Comparison of ENCODE assay signal across 8 mouse cellular contexts in genomic region chr7:137603039-137603438, GRCm38 (mm10).
DNase-seq lines count a peak whose midpoint lies in the region; ATAC-seq and TF ChIP-seq lines count a peak whose summit lies in the region.

No protein-coding gene starts in this region.

- no peaks in the 10 kb centered on the region for H3K27me3 ChIP-seq in C2C12 (ENCODE audit: control insufficient read depth, insufficient read depth, insufficient read length)
- H3K27me3 ChIP-seq in heart, postnatal 0 days (ENCODE audit: control insufficient read depth, insufficient read depth, low read length), result 0 out of 2 replicates have a peak, but pooled peaks cover 4% of the 10 kb centered on the region
- H3K27me3 ChIP-seq in lung, embryonic 15.5 days, result no peaks in the 10 kb centered on the region; the same call in 1 of the 2 replicates

- H3K27ac ChIP-seq in heart, postnatal 0 days (ENCODE audit: low read depth), result no peak overlapping the region
- no peak overlapping the region for H3K27ac ChIP-seq in lung, embryonic 15.5 days

- H3K79me2 ChIP-seq in C2C12 (ENCODE audit: control insufficient read depth, insufficient read depth), result no peaks in the 10 kb centered on the region

- no peak overlapping the region for H3K9ac ChIP-seq in heart, postnatal 0 days (replicated peaks; ENCODE audit: low read depth, low read length)
- no peak overlapping the region for H3K9ac ChIP-seq in lung, embryonic 15.5 days

- TF ChIP-seq EP300 in heart, postnatal 0 days (IDR thresholded peaks at IDR 0.05; ENCODE audit: low read depth), result no peak

- H3K36me3 ChIP-seq in C2C12 (ENCODE audit: control insufficient read depth, insufficient read depth), result no peaks in the 10 kb centered on the region
- no peaks in the 10 kb centered on the region for H3K36me3 ChIP-seq in heart, postnatal 0 days (replicated peaks; ENCODE audit: control insufficient read depth, insufficient read depth, low read length)
- H3K36me3 ChIP-seq in lung, embryonic 15.5 days, result no peaks in the 10 kb centered on the region

- no peak overlapping the region for H3K4me2 ChIP-seq in heart, postnatal 0 days (ENCODE audit: low read depth, low read length)
- H3K4me2 ChIP-seq in lung, embryonic 15.5 days, result no peak overlapping the region

- DNase-seq in adrenal gland, postnatal 25 days, result peak; percentile 70
- DNase-seq in embryo, embryonic 9.5 days (ENCODE audit: extremely low spot score), result peak; percentile 79
- DNase-seq in heart, postnatal 0 days (ENCODE audit: low spot score), result peak; percentile 53
- peak; percentile 70 to 90 for DNase-seq in layer of hippocampus, adult 18-20 months (ENCODE audit: low spot score in 2 of 2)
- DNase-seq in retina, adult 2 months (ENCODE audit: low read depth, low spot score), result peak; percentile 46
- DNase-seq in thymus, postnatal 36 days, result peak; percentile 39 to 44

- no peaks in the 10 kb centered on the region for H3K4me1 ChIP-seq in heart, postnatal 0 days (ENCODE audit: control insufficient read depth, insufficient read depth)
- H3K4me1 ChIP-seq in lung, embryonic 15.5 days, result no peaks in the 10 kb centered on the region

- no peaks in the 10 kb centered on the region for H3K79me3 ChIP-seq in C2C12 (ENCODE audit: low read depth)

- H3K4me3 ChIP-seq in C2C12 (ENCODE audit: insufficient read depth, poor library complexity, severe bottlenecking), result no peak overlapping the region
- H3K4me3 ChIP-seq in heart, postnatal 0 days (ENCODE audit: low read depth, low read length), result no peak overlapping the region
- H3K4me3 ChIP-seq in lung, embryonic 15.5 days, result no peak overlapping the region

- H3ac ChIP-seq in C2C12 (ENCODE audit: control insufficient read depth, insufficient read length, low read depth), result no peak overlapping the region

- TF ChIP-seq CTCF in C2C12 (IDR thresholded peaks at IDR 0.05; ENCODE audit: control insufficient read depth, insufficient read depth, insufficient read length), result peak; percentile 72
- peak; percentile 74 for TF ChIP-seq CTCF in heart, postnatal 0 days (IDR thresholded peaks at IDR 0.05; ENCODE audit: low read depth)

- no peaks in the 10 kb centered on the region for H3K9me3 ChIP-seq in heart, postnatal 0 days (replicated peaks; ENCODE audit: control insufficient read depth, low read length)
- no peaks in the 10 kb centered on the region for H3K9me3 ChIP-seq in lung, embryonic 15.5 days

- ATAC-seq in heart, postnatal 0 days (ENCODE audit: insufficient read depth, low read depth), result 0 out of 2 replicates have a peak, but pooled peaks have one; percentile 36
- peak; percentile 35; the same call in 1 of the 2 replicates for ATAC-seq in lung, embryonic 15.5 days (ENCODE audit: borderline replicate concordance, extremely low read depth, low FRiP score, low TSS enrichment)

- WGBS in heart, postnatal 0 days, result 7% methylated on average over 8 of the region's 8 CpGs
- 4% methylated on average over 8 of the region's 8 CpGs for whole genome bisulfite sequencing in lung, embryonic 15.5 days

TF ChIP-seq in C2C12, 6 proteins besides CTCF, POLR2A, EP300 and RAD21:
- no peak for TF ChIP-seq MYOG (IDR thresholded peaks at IDR 0.05; ENCODE audit: control insufficient read depth, extremely low read depth, insufficient read length)
- no peak for TF ChIP-seq FOSL1 (IDR thresholded peaks at IDR 0.05; ENCODE audit: insufficient read depth, low read length, poor library complexity, severe bottlenecking)
- no peak for TF ChIP-seq MYOD1 (IDR thresholded peaks at IDR 0.05; ENCODE audit: control insufficient read depth, insufficient read length, low read depth)
- TF ChIP-seq USF1 (IDR thresholded peaks at IDR 0.05; ENCODE audit: low read depth), result no peak
- TF ChIP-seq CEBPB (IDR thresholded peaks at IDR 0.05; ENCODE audit: low read depth), result no peak
- no peak for TF ChIP-seq MAX (IDR thresholded peaks at IDR 0.05)
